Mouse (Mus musculus): Measurements from ENCODE around the gene Otud7b.

GRCm38 (mm10) chr3:96195616-96196313 is 91.4 kb downstream of the Otud7b start:
- TF ChIP-seq EP300 (IDR thresholded peaks at IDR 0.05; ENCODE audit: low read depth) (no peak), CTCF (IDR thresholded peaks at IDR 0.05; ENCODE audit: low read depth) (peak; percentile 34)
